Comparison of ENCODE assay signal across 8 mouse cellular contexts in genomic region chr8:70864712-70865221, GRCm38 (mm10). TPM values are rescaled to one million over a fixed set of nuclear protein-coding genes. Genes with fewer than 3 reads are reported as not detected.
DNase-seq lines count a peak whose midpoint lies in the region; ATAC-seq and TF ChIP-seq lines count a peak whose summit lies in the region.

No protein-coding gene starts in this region.

- TF ChIP-seq CTCF in kidney, postnatal 0 days (IDR thresholded peaks at IDR 0.05; ENCODE audit: low read depth) = no peak

- 2% methylated on average over 24 of the region's 24 CpGs for WGBS in kidney, embryonic 14.5 days
- under 1% methylated on average over 24 of the region's 24 CpGs for WGBS in forebrain, embryonic 14.5 days
- WGBS in kidney, postnatal 0 days = 2% methylated on average over 24 of the region's 24 CpGs

- peaks cover 38% of the 10 kb centered on the region for H3K4me1 ChIP-seq in kidney, embryonic 14.5 days (ENCODE audit: control insufficient read depth, insufficient read depth, low read length)
- H3K4me1 ChIP-seq in forebrain, embryonic 14.5 days (ENCODE audit: control insufficient read depth, insufficient read depth, low read length) = peaks cover 33% of the 10 kb centered on the region
- H3K4me1 ChIP-seq in kidney, postnatal 0 days (replicated peaks; ENCODE audit: insufficient read depth, low read length) = peaks cover 35% of the 10 kb centered on the region

- ATAC-seq in kidney, embryonic 14.5 days (ENCODE audit: low FRiP score, low TSS enrichment) = peak; percentile 2; the same call in 1 of the 2 replicates
- ATAC-seq in forebrain, embryonic 14.5 days = peak; percentile 18
- ATAC-seq in kidney, postnatal 0 days (replicated peaks; ENCODE audit: low FRiP score, low read depth) = no peak

- peak overlapping the region; percentile 63 for H3K9ac ChIP-seq in kidney, embryonic 14.5 days (ENCODE audit: low read depth, low read length)
- peak overlapping the region; percentile 65 for H3K9ac ChIP-seq in forebrain, embryonic 14.5 days (ENCODE audit: low read length)
- peak overlapping the region; percentile 41; the same call in 1 of the 2 replicates for H3K9ac ChIP-seq in kidney, postnatal 0 days (ENCODE audit: low read depth, low read length)

- H3K27ac ChIP-seq in kidney, embryonic 14.5 days (ENCODE audit: low read depth, low read length) = peak overlapping the region; percentile 59; the same call in 1 of the 2 replicates
- H3K27ac ChIP-seq in forebrain, embryonic 14.5 days (ENCODE audit: low read depth, low read length) = peak overlapping the region; percentile 98
- H3K27ac ChIP-seq in kidney, postnatal 0 days = peak overlapping the region; percentile 69

- peak overlapping the region; percentile 83 for H3K4me2 ChIP-seq in kidney, embryonic 14.5 days (replicated peaks; ENCODE audit: low read depth, low read length)
- peak overlapping the region; percentile 76 for H3K4me2 ChIP-seq in forebrain, embryonic 14.5 days (ENCODE audit: low read length)
- peak overlapping the region; percentile 88 for H3K4me2 ChIP-seq in kidney, postnatal 0 days (ENCODE audit: low read length)

- H3K4me3 ChIP-seq in kidney, embryonic 14.5 days (ENCODE audit: low read length) = peak overlapping the region; percentile 49
- H3K4me3 ChIP-seq in forebrain, embryonic 14.5 days (ENCODE audit: low read depth, low read length) = peak overlapping the region; percentile 43
- peak overlapping the region; percentile 54 for H3K4me3 ChIP-seq in kidney, postnatal 0 days (replicated peaks; ENCODE audit: low read depth, low read length)

- H3K27me3 ChIP-seq in kidney, embryonic 14.5 days (ENCODE audit: control insufficient read depth, insufficient read depth, low read length) = peaks cover 34% of the 10 kb centered on the region
- no peaks in the 10 kb centered on the region for H3K27me3 ChIP-seq in forebrain, embryonic 14.5 days (replicated peaks; ENCODE audit: control insufficient read depth, insufficient read depth, low read length)
- peaks cover 19% of the 10 kb centered on the region for H3K27me3 ChIP-seq in kidney, postnatal 0 days (ENCODE audit: insufficient read depth, low read length)

- peaks cover 6% of the 10 kb centered on the region; the same call in 1 of the 2 replicates for H3K36me3 ChIP-seq in kidney, embryonic 14.5 days (ENCODE audit: control insufficient read depth, insufficient read depth, low read length)
- H3K36me3 ChIP-seq in forebrain, embryonic 14.5 days (ENCODE audit: control insufficient read depth, insufficient read depth, low read length) = peaks cover 9% of the 10 kb centered on the region
- no peaks in the 10 kb centered on the region for H3K36me3 ChIP-seq in kidney, postnatal 0 days (ENCODE audit: insufficient read depth, low read length)

- DNase-seq in kidney, postnatal 25 days = no peak
- DNase-seq in Muller cell, postnatal 12 days (ENCODE audit: inconsistent ontology term) = peak; percentile 45
- peak; percentile 47 for DNase-seq in forebrain, embryonic 14.5 days (ENCODE audit: low spot score)
- no peak for DNase-seq in kidney, postnatal 0 days (ENCODE audit: low spot score)
- peak; percentile 79 for DNase-seq in neural tube, embryonic 10.5 days (ENCODE audit: extremely low spot score, low spot score)
- no peak for DNase-seq in urinary bladder, postnatal 25 days (ENCODE audit: low spot score)
- DNase-seq in gastrocnemius, postnatal 10 days = no peak

- no peaks in the 10 kb centered on the region for H3K9me3 ChIP-seq in kidney, embryonic 14.5 days (ENCODE audit: control insufficient read depth, low read length)
- no peaks in the 10 kb centered on the region for H3K9me3 ChIP-seq in forebrain, embryonic 14.5 days (replicated peaks; ENCODE audit: control insufficient read depth, low read length)
- H3K9me3 ChIP-seq in kidney, postnatal 0 days (replicated peaks; ENCODE audit: low read length) = no peaks in the 10 kb centered on the region

RNA-seq across cellular contexts. Expression of gene Kcnn1, which starts 1.7 kb away (rescaled TPM):
- polyA plus RNA-seq in kidney, embryonic 14.5 days (2014; fragmentation: Nextera tagmentation; extraction: Ambion mirVana) = 2.5 and 2.6 TPM in 2 replicates
- 7.3 and 11.3 TPM in 2 replicates for polyA plus RNA-seq in forebrain, embryonic 14.5 days (2014; fragmentation: Nextera tagmentation; extraction: Ambion mirVana)
- 4.2 and 5.5 TPM in 2 replicates for polyA plus RNA-seq in kidney, postnatal 0 days (2015; fragmentation: Nextera tagmentation; extraction: Ambion mirVana)
- 1 to 10 TPM; 3.7 to 3.8 TPM for total RNA-seq in gastrocnemius, postnatal 10 days (2021)

RNA-seq across cellular contexts. Expression of gene Ccdc124, which starts 9.0 kb away (rescaled TPM):
- polyA plus RNA-seq in kidney, embryonic 14.5 days (2014; fragmentation: Nextera tagmentation; extraction: Ambion mirVana) = 117 and 142 TPM in 2 replicates
- 177 and 182 TPM in 2 replicates for polyA plus RNA-seq in forebrain, embryonic 14.5 days (2014; fragmentation: Nextera tagmentation; extraction: Ambion mirVana)
- 87.2 and 90.3 TPM in 2 replicates for polyA plus RNA-seq in kidney, postnatal 0 days (2015; fragmentation: Nextera tagmentation; extraction: Ambion mirVana)
- total RNA-seq in gastrocnemius, postnatal 10 days (2021) = 10 to 100 TPM; 42.8 to 45.0 TPM

RNA-seq across cellular contexts. Expression of gene Arrdc2, which starts 25.2 kb away (rescaled TPM):
- polyA plus RNA-seq in kidney, embryonic 14.5 days (2014; fragmentation: Nextera tagmentation; extraction: Ambion mirVana) = 4.7 and 5.7 TPM in 2 replicates
- polyA plus RNA-seq in forebrain, embryonic 14.5 days (2014; fragmentation: Nextera tagmentation; extraction: Ambion mirVana) = 6.8 and 7.4 TPM in 2 replicates
- 6.8 and 7.5 TPM in 2 replicates for polyA plus RNA-seq in kidney, postnatal 0 days (2015; fragmentation: Nextera tagmentation; extraction: Ambion mirVana)
- total RNA-seq in gastrocnemius, postnatal 10 days (2021) = 10 to 100 TPM in 1 of 2 experiments, 1 to 10 TPM in 1; 4.3 to 27.1 TPM

RNA-seq across cellular contexts. Expression of gene Slc5a5, which starts 27.8 kb away (rescaled TPM):
- 0.09 and 0.19 TPM in 2 replicates for polyA plus RNA-seq in kidney, embryonic 14.5 days (2014; fragmentation: Nextera tagmentation; extraction: Ambion mirVana)
- 0.60 and 0.89 TPM in 2 replicates for polyA plus RNA-seq in forebrain, embryonic 14.5 days (2014; fragmentation: Nextera tagmentation; extraction: Ambion mirVana)
- 0.09 and 0.11 TPM in 2 replicates for polyA plus RNA-seq in kidney, postnatal 0 days (2015; fragmentation: Nextera tagmentation; extraction: Ambion mirVana)
- under 1 TPM in 1 of 2 experiments, not detected in 1; 0.09 TPM for total RNA-seq in gastrocnemius, postnatal 10 days (2021)

RNA-seq across cellular contexts. Expression of gene Rpl18a, which starts 32.4 kb away (rescaled TPM):
- polyA plus RNA-seq in kidney, embryonic 14.5 days (2014; fragmentation: Nextera tagmentation; extraction: Ambion mirVana) = 5,375 and 6,285 TPM in 2 replicates
- polyA plus RNA-seq in forebrain, embryonic 14.5 days (2014; fragmentation: Nextera tagmentation; extraction: Ambion mirVana) = 2,846 and 4,258 TPM in 2 replicates
- 5,183 and 5,941 TPM in 2 replicates for polyA plus RNA-seq in kidney, postnatal 0 days (2015; fragmentation: Nextera tagmentation; extraction: Ambion mirVana)
- total RNA-seq in gastrocnemius, postnatal 10 days (2021) = 1,000 to 10,000 TPM; 1,533 to 1,604 TPM

Comparison
In these comparisons a context has a peak if more than half of its experiments do, and no peak if none do; other contexts are left out.
1. DNase-seq: peak in Muller cell, postnatal 12 days (single experiment), forebrain, embryonic 14.5 days (single experiment) and neural tube, embryonic 10.5 days (single experiment); none in kidney, postnatal 25 days (0 of 2), kidney, postnatal 0 days (single experiment), urinary bladder, postnatal 25 days (single experiment) and gastrocnemius, postnatal 10 days (single experiment).
2. Peak in every context shown above with its lines, with median percentiles within 50 percentile points of each other: H3K27ac ChIP-seq, H3K4me2 ChIP-seq, H3K4me3 ChIP-seq and H3K9ac ChIP-seq.